Mouse (Mus musculus) liver, embryonic 14.5 days (tissue): ENCODE results near the gene Lancl1. TPM values are rescaled to one million over a fixed set of nuclear protein-coding genes. Genes with fewer than 3 reads are reported as not detected.

Source experiments
- ATAC-seq: fragments of 200-750 bp; cut with Nextera tagmentation; 2 replicates; pipeline ENCODE4 v1.8.0; 2017; ENCODE audit warnings: moderate number of reproducible peaks, mild to moderate bottlenecking, moderate library complexity; ENCODE audit not compliant: insufficient read depth
- DNase-seq, 3 experiments: peaks; one replicate each; pipeline ENCODE4 v3.0.0-alpha.2; 2012 to 2013; ENCODE audit warnings: low read depth in 3 of 3, low spot score in 3 of 3
- H3K27ac ChIP-seq: fragments of 300-500 bp; sonication (generic); 2 replicates; pipeline ENCODE4 v1.5.1; 2014; ENCODE audit warnings: moderate library complexity, mild to moderate bottlenecking, control low read depth, inconsistent platforms
- H3K27me3 ChIP-seq: fragments of 300-500 bp; sonication (generic); 2 replicates; pipeline ENCODE4 v1.6.1; 2014; ENCODE audit warnings: mild to moderate bottlenecking, low read length, moderate library complexity; ENCODE audit not compliant: control insufficient read depth, insufficient read depth
- H3K36me3 ChIP-seq: fragments of 300-500 bp; sonication (generic); replicated peaks from 2 replicates; pipeline ENCODE4 v1.6.1; 2014; ENCODE audit warnings: low read depth; ENCODE audit not compliant: control insufficient read depth, insufficient read depth
- H3K4me1 ChIP-seq, 2 experiments: fragments of 200-500 bp in 1 of 2; fragments of 300-500 bp in 1 of 2; sonication (generic) in 1 of 2; replicated peaks; 2 replicates each; pipeline ENCODE4 v1.6.1; 2012 to 2014; ENCODE audit warnings: antibody characterized with exemption in 1 of 2, inconsistent platforms in 1 of 2, low read length in 1 of 2; ENCODE audit not compliant: control insufficient read depth in 2 of 2, insufficient read depth in 2 of 2
- H3K4me2 ChIP-seq: fragments of 300-500 bp; sonication (generic); 2 replicates; pipeline ENCODE4 v1.6.1; 2014; ENCODE audit warnings: low read depth, mild to moderate bottlenecking, control low read depth, moderate library complexity
- H3K4me3 ChIP-seq, 2 experiments: fragments of 200-500 bp in 1 of 2; fragments of 300-500 bp in 1 of 2; sonication (generic) in 1 of 2; 2 replicates each; pipeline ENCODE4 v1.5.1; 2012 to 2014; ENCODE audit warnings: low read depth in 2 of 2, low read length in 2 of 2, mild to moderate bottlenecking in 2 of 2, control low read depth in 1 of 2, inconsistent platforms in 1 of 2, moderate library complexity in 1 of 2; ENCODE audit not compliant: insufficient read depth in 1 of 2
- H3K9ac ChIP-seq: fragments of 300-500 bp; sonication (generic); replicated peaks from 2 replicates; pipeline ENCODE4 v1.6.1; 2014; ENCODE audit warnings: mild to moderate bottlenecking, control low read depth, moderate library complexity
- H3K9me3 ChIP-seq: fragments of 300-500 bp; sonication (generic); 2 replicates; pipeline ENCODE4 v1.6.1; 2016; ENCODE audit warnings: low read length, mixed read lengths; ENCODE audit not compliant: control insufficient read depth
- CTCF ChIP-seq: IDR thresholded peaks from 2 replicates; pipeline ENCODE4 v1.5.1; 2016; ENCODE audit warnings: antibody characterized with exemption, low read depth, control low read depth
- EP300 ChIP-seq: IDR thresholded peaks from 2 replicates; pipeline ENCODE4 v1.6.1; 2016; ENCODE audit warnings: antibody characterized with exemption, low read depth
- WGBS: fragments of 180-500 bp; shearing (Covaris S2); extraction: QIAGEN DNeasy Blood & Tissue Kit; methylation state at CpG from one replicate; pipeline ENCODE4 v1.1.7; 2014; ENCODE audit not compliant: insufficient replicate concordance; 5-methylcytosine and 5-hydroxymethylcytosine counted together
- polyA plus RNA-seq, 2 experiments: library from polyadenylated mRNA; depleted of rRNA in 1 of 2; stranded (reverse) in 1 of 2; unstranded in 1 of 2; fragments of >200 nt; fragmentation: Nextera tagmentation in 1 of 2; extraction: Ambion mirVana in 1 of 2; gene quantifications; 2 replicates each; pipeline versions ENCODE4 v1.2.1 to v1.2.3; 2012 to 2014

Lancl1 gene
- polyA plus RNA-seq, 2 experiments = 16.1 to 24.0 TPM

DNA sequence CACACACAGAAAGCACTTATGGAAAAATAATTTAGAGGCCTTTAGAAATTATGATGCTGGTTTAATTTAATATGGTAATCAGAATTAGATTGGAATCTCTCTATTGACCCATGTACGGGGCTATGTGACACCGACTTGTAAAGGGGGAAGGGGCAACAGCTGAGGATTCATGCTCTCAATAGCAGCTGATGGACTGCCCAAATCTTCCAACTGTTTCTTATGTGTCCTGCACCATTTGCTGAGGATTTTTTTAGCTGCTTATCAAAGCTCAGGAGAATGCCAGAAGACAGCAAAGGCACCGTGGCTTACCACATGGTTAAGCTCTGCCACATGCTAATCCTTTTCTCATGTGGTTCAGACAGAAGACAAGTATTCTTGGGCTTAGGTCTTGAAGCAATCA is 87.6 kb downstream of the Lancl1 start:
- no peaks in the 10 kb centered on the region for H3K9me3 ChIP-seq
- H3K27me3 ChIP-seq = no peaks in the 10 kb centered on the region
- H3K27ac ChIP-seq = no peak overlapping the region
- no peak overlapping the region for H3K4me3 ChIP-seq
- no peaks in the 10 kb centered on the region for H3K36me3 ChIP-seq
- no peak overlapping the region for H3K9ac ChIP-seq
- ATAC-seq (no peak), DNase-seq (no peak)
- H3K4me2 ChIP-seq = no peak overlapping the region
- H3K4me1 ChIP-seq = no peaks in the 10 kb centered on the region
- 65% methylated on average over 3 of the region's 3 CpGs for WGBS
- TF ChIP-seq EP300 (no peak), CTCF (no peak)

Other genes starting within 250 kb of the Lancl1 start
- gene Kansl1l, start 221.3 kb downstream of the Lancl1 start, polyA plus RNA-seq (2012; rRNA removed) = 1.1 and 1.9 TPM in 2 replicates
- gene Kansl1l, start 221.3 kb downstream of the Lancl1 start, polyA plus RNA-seq (2014; fragmentation: Nextera tagmentation; extraction: Ambion mirVana) = 1.9 and 2.5 TPM in 2 replicates
- gene Acadl, start 175.6 kb downstream of the Lancl1 start, polyA plus RNA-seq (2012; rRNA removed) = 15.5 and 34.8 TPM in 2 replicates
- 105 TPM in 2 replicates for gene Acadl, start 175.6 kb downstream of the Lancl1 start, polyA plus RNA-seq (2014; fragmentation: Nextera tagmentation; extraction: Ambion mirVana)
- gene Myl1, start 93.5 kb downstream of the Lancl1 start, polyA plus RNA-seq (2012; rRNA removed) = 0.20 TPM in 1 of 2 replicates, not detected in the other
- gene Myl1, start 93.5 kb downstream of the Lancl1 start, polyA plus RNA-seq (2014; fragmentation: Nextera tagmentation; extraction: Ambion mirVana) = 0.55 TPM in 1 of 2 replicates, not detected in the other
- 1.1 and 1.2 TPM in 2 replicates for gene Cps1, start 84.2 kb upstream of the Lancl1 start, polyA plus RNA-seq (2012; rRNA removed)
- 2.4 and 2.7 TPM in 2 replicates for gene Cps1, start 84.2 kb upstream of the Lancl1 start, polyA plus RNA-seq (2014; fragmentation: Nextera tagmentation; extraction: Ambion mirVana)